Mouse (Mus musculus) layer of hippocampus, postnatal 25 days (tissue): ENCODE measurements around the gene Lcn8. TPM values are rescaled to one million over a fixed set of nuclear protein-coding genes. Genes with fewer than 3 reads are reported as not detected.
A peak's percentile ranks its signal among the peaks of the same experiment; 100 is the strongest.

ENCODE experiments used
- DNase-seq, 2 experiments: peaks; one replicate each; pipeline ENCODE4 v3.0.0; 2022; ENCODE audit warnings: mixed read lengths in 2 of 2, low spot score in 1 of 2; ENCODE audit errors: extremely low spot score in 1 of 2
- total RNA-seq, 2 experiments: library from RNA; stranded (reverse); gene quantifications; 2 replicates each; pipeline ENCODE4 v1.2.3; 2021

Lcn8 gene
- total RNA-seq = not detected

GRCm38 (mm10) chr2:25652902-25653301 lies at the start of gene Lcn8:
Gene Lcn8 (plus strand): TSS chr2:25653120.
- DNase-seq = no peak

GRCm38 (mm10) chr2:25607761-25608622 lies 44.9 kb upstream of the Lcn8 start, which contains the start of gene Rabl6:
Gene Rabl6 (minus strand): TSS chr2:25608521.
- peak; percentile 80 to 91 for DNase-seq

- DNase-seq = no peak
Measured at GRCm38 (mm10) chr2:25608671-25609070, 44.2 kb upstream of the Lcn8 start.

- no peak for DNase-seq
Measured at GRCm38 (mm10) chr2:25616398-25616797, 36.5 kb upstream of the Lcn8 start.

- no peak for DNase-seq
Measured at GRCm38 (mm10) chr2:25617578-25617977, 35.3 kb upstream of the Lcn8 start, which contains the start of gene Ccdc183. Gene Ccdc183 (minus strand): TSS chr2:25617678.

- no peak for DNase-seq
Measured at GRCm38 (mm10) chr2:25620386-25620785, 32.5 kb upstream of the Lcn8 start.

GRCm38 (mm10) chr2:25620852-25621228 lies 32.1 kb upstream of the Lcn8 start:
- no peak for DNase-seq

- peak; percentile 58 to 72 for DNase-seq
Measured at GRCm38 (mm10) chr2:25621229-25622200, 31.4 kb upstream of the Lcn8 start, which contains the start of gene Tmem141. Gene Tmem141 (minus strand): TSS chr2:25622005.

GRCm38 (mm10) chr2:25625986-25626385 lies 26.9 kb upstream of the Lcn8 start:
- no peak for DNase-seq

GRCm38 (mm10) chr2:25627811-25628210 lies 25.1 kb upstream of the Lcn8 start, which contains the start of gene Fcna:
Gene Fcna (minus strand): TSS chr2:25628030.
- DNase-seq = no peak

- no peak for DNase-seq
Measured at GRCm38 (mm10) chr2:25628738-25629137, 24.2 kb upstream of the Lcn8 start.

- DNase-seq = no peak
Measured at GRCm38 (mm10) chr2:25633616-25634015, 19.3 kb upstream of the Lcn8 start.

GRCm38 (mm10) chr2:25634046-25634445 lies 18.9 kb upstream of the Lcn8 start:
- no peak for DNase-seq

- DNase-seq = peak in 1 of 2 experiments; percentile 71
Measured at GRCm38 (mm10) chr2:25639890-25640289, 13.0 kb upstream of the Lcn8 start.

- DNase-seq = no peak
Measured at GRCm38 (mm10) chr2:25654502-25654901, 1.6 kb downstream of the Lcn8 start.

GRCm38 (mm10) chr2:25656691-25657090 lies 3.8 kb downstream of the Lcn8 start:
- DNase-seq = no peak

GRCm38 (mm10) chr2:25657246-25657645 lies 4.3 kb downstream of the Lcn8 start:
- no peak for DNase-seq

GRCm38 (mm10) chr2:25657652-25658051 lies 4.7 kb downstream of the Lcn8 start, which contains the start of gene Lcn5:
Gene Lcn5 (plus strand): TSS chr2:25657952.
- DNase-seq = no peak

- DNase-seq = no peak
Measured at GRCm38 (mm10) chr2:25660279-25660678, 7.4 kb downstream of the Lcn8 start.

GRCm38 (mm10) chr2:25661245-25661970 lies 8.5 kb downstream of the Lcn8 start:
- no peak for DNase-seq
